Mouse (Mus musculus) CD4-positive helper T cell, adult 2 months (primary cell): ENCODE measurements around the gene Prkar2b.

Experiments used
- DNase-seq: peaks from one replicate; pipeline ENCODE4 v3.0.0-alpha.2; 2012; ENCODE audit warnings: low read depth, missing footprints, low spot score

Prkar2b gene

DNA sequence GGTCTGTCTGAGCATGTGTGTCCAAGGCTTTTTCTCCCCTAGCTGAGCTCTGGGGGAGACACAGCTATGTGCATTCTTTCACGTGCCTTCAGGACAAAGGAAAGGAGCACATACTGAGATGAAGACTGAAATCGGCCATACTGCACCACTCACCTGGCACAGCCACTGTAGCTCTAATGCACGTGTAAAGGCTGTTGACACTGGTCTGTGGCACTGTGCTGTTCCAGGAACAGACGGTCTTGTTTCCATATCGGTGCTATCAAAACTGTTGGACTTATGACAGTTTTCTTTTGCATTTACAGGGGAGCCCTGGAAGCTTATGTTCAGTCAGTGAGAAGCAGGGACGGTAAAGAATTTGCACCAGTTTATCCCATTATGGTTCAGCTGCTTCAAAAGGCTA, 135.8 kb downstream of the Prkar2b start:
- DNase-seq = no peak

DNA sequence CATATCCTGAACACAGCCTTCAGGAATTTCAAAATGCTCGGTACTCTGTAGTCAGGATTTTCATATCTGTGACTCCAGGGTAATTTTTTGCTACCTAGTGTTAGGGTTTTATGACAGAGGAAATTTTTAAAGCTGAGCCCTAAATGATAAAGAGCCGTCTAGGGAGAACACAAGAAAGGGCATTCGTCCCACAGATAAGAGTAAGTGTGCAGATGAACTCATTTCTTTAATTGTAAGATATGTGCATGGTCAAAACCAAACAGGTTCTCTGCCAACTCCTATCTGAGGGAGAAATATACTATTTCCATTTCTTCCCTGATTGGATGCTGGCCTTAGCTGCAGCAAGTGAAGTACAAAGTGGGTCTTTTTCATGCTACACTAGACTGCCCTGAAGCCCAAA, 137.0 kb downstream of the Prkar2b start:
- DNase-seq = no peak

DNA sequence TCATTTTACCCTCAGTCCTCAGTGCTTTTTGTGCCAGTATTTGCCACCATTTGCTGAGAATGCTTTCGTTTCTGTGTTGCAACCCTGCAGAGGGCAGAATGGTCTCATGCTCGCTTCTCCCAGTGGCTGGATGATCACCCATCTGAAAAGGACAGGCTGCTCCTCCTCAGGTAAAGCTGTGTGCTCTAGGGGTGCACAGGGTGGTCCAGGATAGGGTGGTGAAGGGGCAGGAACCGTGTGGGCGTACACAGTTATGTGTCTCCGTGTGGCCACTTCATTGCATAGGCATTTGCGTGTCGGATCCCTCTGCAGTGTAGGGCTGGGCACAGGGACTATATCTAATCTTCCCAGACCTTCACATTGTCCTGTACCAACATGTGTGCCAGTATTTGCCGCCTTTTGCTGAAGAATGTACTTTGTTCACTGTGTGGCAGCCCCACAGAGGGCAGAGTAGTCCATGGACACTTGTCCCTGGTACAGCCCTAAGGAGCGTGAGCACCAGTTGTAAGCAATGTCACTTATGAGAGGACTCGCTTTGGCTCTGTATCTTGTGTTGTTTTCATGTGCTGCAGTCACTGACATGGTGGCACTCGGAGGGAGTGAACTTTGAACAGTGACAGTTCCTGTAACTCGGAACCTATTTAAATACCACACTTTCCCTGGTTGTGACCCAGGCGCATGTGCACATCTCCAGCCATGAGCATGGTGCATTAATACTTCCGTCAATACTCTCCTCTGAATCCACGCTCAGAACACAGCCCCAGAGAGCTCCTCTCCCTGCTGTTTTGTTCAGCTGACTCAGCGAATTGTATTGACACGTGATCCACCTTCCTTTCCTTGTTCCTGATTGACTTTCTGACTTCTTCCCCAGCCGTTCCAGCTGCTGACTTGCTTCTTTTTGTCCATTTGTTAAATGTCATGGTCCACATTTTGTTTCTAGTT, 140.4 kb downstream of the Prkar2b start:
- DNase-seq = no peak

DNA sequence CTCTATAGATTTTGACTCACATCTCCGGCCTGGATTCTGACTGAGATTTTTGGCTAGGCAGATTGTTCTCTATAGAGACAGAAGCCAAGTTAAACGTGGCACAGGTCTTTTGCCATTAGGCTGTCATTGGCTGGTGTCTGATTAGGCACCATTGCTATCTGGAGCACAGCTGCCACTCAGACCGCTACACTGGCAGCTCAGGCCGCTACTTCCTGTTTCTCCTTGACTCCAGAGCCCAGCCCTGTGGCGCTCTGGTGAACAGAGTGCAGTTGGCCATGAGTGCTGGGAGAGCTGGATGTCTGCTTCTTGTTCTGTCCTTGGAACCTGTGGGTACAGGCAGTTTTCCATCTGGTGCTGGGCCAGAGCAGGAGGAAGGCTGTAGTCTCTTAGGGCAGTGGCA, 143.9 kb downstream of the Prkar2b start:
- DNase-seq = no peak

DNA sequence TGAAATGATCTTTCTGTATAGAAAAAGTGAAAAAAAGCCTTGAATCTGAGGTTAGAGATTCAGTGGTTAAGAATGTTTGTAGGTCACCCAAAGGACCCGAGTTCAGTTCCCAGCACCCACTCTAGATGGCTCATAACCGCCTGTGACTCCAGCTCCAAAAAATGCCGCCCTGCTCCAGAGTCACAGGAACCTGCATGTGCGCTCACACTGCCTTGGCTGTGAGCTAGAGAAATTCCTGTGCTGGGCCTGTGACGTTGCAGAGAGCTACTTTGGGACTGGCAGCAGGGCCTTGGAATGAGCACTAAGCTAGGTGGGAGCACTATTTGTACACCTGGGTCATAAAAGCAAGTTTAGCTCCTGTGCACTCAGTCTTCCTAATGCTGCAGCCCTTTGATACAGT, 144.4 kb downstream of the Prkar2b start:
- no peak for DNase-seq

DNA sequence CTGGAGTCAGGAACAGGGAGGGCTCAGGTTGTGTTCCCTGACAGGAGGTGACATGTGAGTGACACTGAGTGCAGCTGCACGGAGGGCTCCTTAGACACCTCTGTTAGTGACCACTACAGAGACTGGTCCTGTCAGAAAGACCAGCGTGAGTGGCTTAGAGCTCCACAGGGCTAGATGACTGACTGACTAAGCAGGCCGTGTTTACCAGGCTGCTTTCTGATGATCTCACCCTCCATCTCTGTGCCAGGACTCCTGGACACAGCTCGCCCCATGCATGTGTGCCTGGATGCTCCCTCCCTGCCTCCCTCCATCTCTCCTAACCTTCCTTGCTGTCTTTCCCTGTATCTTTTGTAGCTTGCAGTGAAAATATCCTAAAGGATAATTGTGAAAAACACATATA, 147.5 kb downstream of the Prkar2b start:
- DNase-seq = no peak

DNA sequence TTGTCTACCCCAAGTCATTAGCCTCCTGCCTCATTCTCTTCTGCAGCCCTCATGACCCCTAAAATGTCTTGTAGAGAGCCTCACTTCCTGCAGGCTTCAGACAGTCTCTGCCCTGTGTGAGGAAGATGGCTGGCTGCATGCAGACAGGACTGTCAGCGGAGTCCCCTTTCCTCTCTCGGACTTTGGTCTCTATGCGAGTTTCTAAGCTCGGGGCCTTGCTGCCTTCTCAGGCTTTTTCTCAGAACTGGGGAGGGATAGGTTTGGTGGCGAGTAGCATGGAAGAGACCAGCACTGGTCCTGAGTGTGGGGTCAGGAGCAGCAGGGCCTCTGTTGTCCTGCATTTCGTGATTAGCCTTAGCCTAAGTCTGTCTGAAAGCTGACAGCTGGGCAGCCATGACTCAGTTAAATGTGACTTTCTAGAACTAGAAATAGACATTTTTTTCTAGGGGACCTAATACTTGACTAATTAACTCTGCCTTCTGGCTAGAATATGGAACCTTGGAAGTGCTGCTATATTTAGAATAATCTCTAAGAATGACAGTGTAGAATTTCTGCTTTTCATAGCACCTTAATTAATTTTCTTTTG, 148.0 kb downstream of the Prkar2b start:
- no peak for DNase-seq
